ENCODE assay signal across 19 mouse cellular contexts in the genomic region with DNA sequence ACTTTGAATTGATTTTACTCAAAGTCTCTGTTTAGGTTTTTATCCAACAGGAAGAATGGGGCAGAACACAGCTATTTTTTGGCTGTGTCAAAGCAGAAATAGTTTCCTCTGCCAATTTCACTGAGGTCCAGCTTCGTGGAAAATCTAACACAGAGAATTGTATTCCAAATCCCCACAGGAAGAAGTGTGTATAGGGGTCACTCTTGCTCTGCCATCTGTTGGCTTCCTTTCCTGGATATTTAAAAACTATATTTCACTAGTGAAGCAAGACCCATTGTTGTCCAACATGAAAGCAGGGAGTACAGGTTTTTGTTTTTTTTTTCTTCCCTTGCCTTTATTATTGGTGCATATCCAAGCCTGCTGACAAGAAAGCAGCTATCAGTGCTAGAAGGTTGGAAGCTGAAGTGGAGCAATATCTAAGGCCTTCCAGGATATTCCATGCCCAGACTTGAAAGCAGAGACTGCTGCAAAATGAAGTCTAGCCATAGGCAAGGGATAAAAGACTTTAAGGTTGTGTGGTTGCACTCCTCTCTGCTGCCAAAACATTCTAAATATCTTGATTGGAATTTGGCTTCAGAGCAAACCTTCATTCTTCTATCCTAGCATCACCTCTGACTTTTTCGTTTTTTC.
DNase-seq lines count a peak whose midpoint lies in the region; ATAC-seq lines count a peak whose summit lies in the region.
"Had no signal": no experiment of that assay in that cellular context is flagged by ENCODE, and none has a peak within 500 bp of the region (broad histone marks: within the 10 kb centered on the region; RNA-seq: fewer than 3 reads in every experiment).

No protein-coding gene starts in this region.

- DNase-seq in heart, adult 11 months, result no peak
- peak; percentile 59 for DNase-seq in Muller cell, postnatal 12 days (ENCODE audit: inconsistent ontology term)
- peak; percentile 70 for DNase-seq in cerebellum, adult 11-12 months
- DNase-seq in cerebellum, postnatal 25 days, result peak; percentile 42 to 53
- no peak for DNase-seq in frontal cortex, postnatal 25 days (ENCODE audit: low spot score in 2 of 2)
- no peak for DNase-seq in left cerebral cortex, postnatal 4 days
- DNase-seq: adrenal gland, postnatal 25 days; forebrain, postnatal 0 days; kidney, adult 9 months; lung, postnatal 10 days; thymus, adult 18-20 months had no signal

- no peak overlapping the region for H3K4me3 ChIP-seq in heart, embryonic 14.5 days (ENCODE audit: control insufficient read depth in 1 of 2, insufficient read depth in 1 of 2, low read depth in 1 of 2, low read length in 2 of 2)
- H3K4me3 ChIP-seq: hindbrain, embryonic 10.5 days; megakaryocyte, embryonic 14.5 days; midbrain, embryonic 15.5 days had no signal

- no peak overlapping the region for H3K4me2 ChIP-seq in heart, embryonic 14.5 days (ENCODE audit: low read length)
- H3K4me2 ChIP-seq: midbrain, embryonic 15.5 days had no signal

- no peaks in the 10 kb centered on the region for H3K27me3 ChIP-seq in heart, embryonic 14.5 days (ENCODE audit: control insufficient read depth, insufficient read depth, low read length)
- H3K27me3 ChIP-seq: megakaryocyte, embryonic 14.5 days; midbrain, embryonic 15.5 days; Patski had no signal

- H3K36me3 ChIP-seq in heart, embryonic 14.5 days (ENCODE audit: control insufficient read depth, insufficient read depth, low read length), result no peaks in the 10 kb centered on the region
- H3K36me3 ChIP-seq: hindbrain, embryonic 10.5 days; midbrain, embryonic 15.5 days had no signal

- intact Hi-C loops in left cerebral cortex, postnatal 4 days (cut with DNase I), result no loop called here

- WGBS in heart, embryonic 14.5 days, result 63% methylated on average over 2 of the region's 2 CpGs

- no peak overlapping the region for H3K9ac ChIP-seq in heart, embryonic 14.5 days (ENCODE audit: low read length)
- H3K9ac ChIP-seq: forebrain, postnatal 0 days; liver, embryonic 14.5 days; midbrain, embryonic 15.5 days had no signal

- 0 out of 4 replicates have a peak overlapping the region, but pooled peaks of 1 of the 2 experiments have one; percentile 9 for H3K27ac ChIP-seq in heart, embryonic 14.5 days (replicated peaks in 1 of 2; ENCODE audit: control insufficient read depth in 1 of 2, insufficient read depth in 1 of 2, low read depth in 2 of 2, low read length in 2 of 2)
- H3K27ac ChIP-seq: hindbrain, embryonic 10.5 days; liver, embryonic 14.5 days; midbrain, embryonic 15.5 days had no signal

- peaks cover 0 to 2% of the 10 kb centered on the region in 2 experiments; a peak in 1 of 4 replicates for H3K4me1 ChIP-seq in heart, embryonic 14.5 days (ENCODE audit: control insufficient read depth in 2 of 2, insufficient read depth in 2 of 2, low read length in 2 of 2)
- H3K4me1 ChIP-seq: hindbrain, embryonic 10.5 days; megakaryocyte, embryonic 14.5 days; midbrain, embryonic 15.5 days had no signal

- H3K9me3 ChIP-seq in heart, embryonic 14.5 days (ENCODE audit: control insufficient read depth, low read length), result no peaks in the 10 kb centered on the region
- H3K9me3 ChIP-seq: hindbrain, embryonic 10.5 days; megakaryocyte, embryonic 14.5 days; midbrain, embryonic 15.5 days had no signal

- 0 out of 2 replicates have a peak, but pooled peaks have one; percentile 17 for ATAC-seq in heart, embryonic 14.5 days (ENCODE audit: insufficient number of reproducible peaks, insufficient read depth, low FRiP score, low read depth)
- ATAC-seq: activated CD4-positive, CD25-positive, alpha-beta regulatory T cell, adult 4 months; inflammation-experienced regulatory T-cells, adult 6 months; midbrain, embryonic 15.5 days; Patski had no signal

Comparison
In these comparisons a context has a peak if more than half of its experiments do, and no peak if none do; other contexts are left out.
1. DNase-seq: peak in Muller cell, postnatal 12 days (single experiment), cerebellum, adult 11-12 months (single experiment) and cerebellum, postnatal 25 days (2 of 2); none in heart, adult 11 months (single experiment), frontal cortex, postnatal 25 days (0 of 2) and left cerebral cortex, postnatal 4 days (single experiment).